Mouse (Mus musculus) heart, embryonic 10.5 days (tissue): Measurements from ENCODE around the gene Rhox3f. TPM values are rescaled to one million over a fixed set of nuclear protein-coding genes. Genes with fewer than 3 reads are reported as not detected.
"Not testable (repeated sequence)": the region's sequence is repeated elsewhere in the genome, so short reads cannot be mapped to it uniquely, and the experiment has no call there.

Source experiments
- DNase-seq: peaks from one replicate; pipeline ENCODE4 v3.0.0-alpha.2; 2017; ENCODE audit warnings: low spot score
- H3K27ac ChIP-seq: fragments of 300-500 bp; sonication (generic); 2 replicates; pipeline ENCODE4 v1.5.1; 2016; ENCODE audit warnings: mild to moderate bottlenecking
- H3K27me3 ChIP-seq: fragments of 300-500 bp; sonication (generic); 2 replicates; pipeline ENCODE4 v1.6.1; 2016; ENCODE audit warnings: mild to moderate bottlenecking; ENCODE audit not compliant: poor library complexity, insufficient read depth, severe bottlenecking
- H3K36me3 ChIP-seq: fragments of 300-500 bp; sonication (generic); 2 replicates; pipeline ENCODE4 v1.6.1; 2016; ENCODE audit warnings: mild to moderate bottlenecking, moderate library complexity
- H3K4me1 ChIP-seq: fragments of 300-500 bp; sonication (generic); 2 replicates; pipeline ENCODE4 v1.6.1; 2016; ENCODE audit warnings: mild to moderate bottlenecking
- H3K4me3 ChIP-seq: fragments of 300-500 bp; sonication (generic); 2 replicates; pipeline ENCODE4 v1.5.1; 2016; ENCODE audit warnings: mild to moderate bottlenecking, moderate library complexity
- H3K9me3 ChIP-seq: fragments of 300-500 bp; sonication (generic); 2 replicates; pipeline ENCODE4 v1.6.1; 2016; ENCODE audit warnings: mild to moderate bottlenecking, moderate library complexity
- WGBS: fragments of 180-500 bp; shearing (Covaris S2); methylation state at CpG from one replicate; pipeline ENCODE4 v1.1.7; 2016; 5-methylcytosine and 5-hydroxymethylcytosine counted together
- polyA plus RNA-seq: library from polyadenylated mRNA; unstranded; fragments of >200 nt; fragmentation: Nextera tagmentation; extraction: Ambion mirVana; gene quantifications from 2 replicates; pipeline ENCODE4 v1.2.1, GENCODE M21; 2016

The Rhox3f gene
- polyA plus RNA-seq: not detected in 2 replicates

DNA sequence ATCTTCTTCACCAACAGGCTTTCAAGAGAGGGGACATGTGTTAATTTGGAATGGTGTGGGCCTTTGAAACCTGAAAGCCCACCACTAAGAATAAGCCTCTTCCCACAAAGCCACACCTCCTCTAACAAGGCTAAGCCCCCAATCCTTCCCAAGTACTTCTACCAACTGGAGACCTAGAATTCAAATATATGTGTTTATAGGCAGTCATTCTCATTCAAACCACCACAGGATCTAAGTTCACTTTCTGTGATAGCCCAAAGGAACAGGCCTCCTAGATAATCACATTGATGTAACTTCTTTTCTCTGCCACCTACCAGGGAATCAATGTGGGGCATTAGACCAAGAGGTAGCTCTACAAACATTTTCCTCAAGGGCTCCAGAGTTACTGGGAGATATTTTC lies at the start of gene Rhox3f:
Rhox3f (plus strand) TSS at position 301 of the 400 bp plus-strand sequence.
- not testable (repeated sequence) for H3K27ac ChIP-seq, DNase-seq, H3K4me1 ChIP-seq, H3K9me3 ChIP-seq, H3K27me3 ChIP-seq, H3K4me3 ChIP-seq, H3K36me3 ChIP-seq

DNA sequence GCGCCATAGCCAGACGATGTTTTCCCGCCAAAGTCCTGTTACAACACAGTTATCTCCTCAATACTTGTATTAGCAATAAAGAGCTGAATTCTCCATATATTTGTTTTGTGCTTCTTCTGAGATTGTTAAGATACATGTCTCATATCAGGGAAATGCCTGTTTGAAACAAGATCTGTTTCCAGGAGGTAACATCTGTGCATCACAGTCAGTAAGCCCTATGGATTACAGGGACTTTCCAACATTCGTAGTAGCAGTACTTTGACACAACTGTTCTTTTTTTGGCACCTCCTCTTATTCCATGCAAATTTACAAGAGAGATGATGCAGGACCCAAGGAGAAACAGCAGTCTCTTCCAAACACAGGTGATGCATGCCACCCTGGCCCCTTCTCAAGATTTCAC lies 39.1 kb upstream of the Rhox3f start, which contains the start of gene Rhox3e:
Rhox3e (plus strand) TSS at position 301 of the 400 bp plus-strand sequence.
- not testable (repeated sequence) for H3K9me3 ChIP-seq, DNase-seq, H3K4me3 ChIP-seq, H3K4me1 ChIP-seq, H3K27ac ChIP-seq, H3K27me3 ChIP-seq, H3K36me3 ChIP-seq
- WGBS: 60% methylated on average over 1 of the region's 4 CpGs

DNA sequence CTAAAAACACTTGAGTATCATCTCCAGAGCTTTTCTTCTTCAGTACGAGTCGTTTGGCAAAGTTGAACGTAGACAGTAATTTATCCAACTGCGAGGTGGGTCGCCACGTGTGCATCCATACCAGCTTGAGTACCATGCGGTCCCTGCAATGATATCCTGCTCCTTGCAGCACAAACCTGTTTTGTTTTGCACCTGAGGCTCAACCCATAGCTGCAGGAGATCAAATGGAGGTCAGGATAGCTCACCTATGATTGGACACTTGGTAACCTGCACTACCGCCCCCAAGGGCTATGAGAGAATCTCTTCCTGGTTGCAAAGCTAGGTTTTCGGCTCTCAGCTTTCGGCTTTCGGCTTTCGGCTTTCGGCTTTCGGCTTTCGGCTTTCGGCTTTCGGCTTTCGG lies 23.7 kb upstream of the Rhox3f start, which contains the start of gene Rhox4e:
Rhox4e (plus strand) TSS at position 301 of the 400 bp plus-strand sequence.
- not testable (repeated sequence) for H3K4me3 ChIP-seq, H3K36me3 ChIP-seq, H3K27ac ChIP-seq, DNase-seq, H3K4me1 ChIP-seq, H3K27me3 ChIP-seq, H3K9me3 ChIP-seq
- 84% methylated on average over 10 of the region's 18 CpGs for WGBS

DNA sequence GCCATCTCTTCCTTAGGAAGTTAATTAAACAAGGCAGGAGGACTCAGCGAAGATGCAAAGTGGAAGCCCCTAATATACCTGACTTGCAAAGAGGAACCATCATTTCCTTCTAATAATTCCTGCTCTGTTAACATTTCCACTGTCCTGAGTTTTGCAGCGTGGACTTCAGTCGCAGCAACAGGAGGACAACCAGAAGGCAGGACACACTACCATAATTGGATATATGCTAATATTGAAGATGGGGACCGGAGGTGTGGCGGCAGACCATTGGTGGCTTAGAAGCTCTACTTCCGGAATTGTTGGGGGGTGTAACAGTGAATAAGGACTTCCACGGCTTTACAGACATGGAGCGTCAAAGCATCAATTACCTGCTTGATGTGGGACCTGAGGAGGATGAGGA lies 9.7 kb upstream of the Rhox3f start, which contains the start of gene Rhox2f:
Rhox2f (plus strand) TSS at position 301 of the 400 bp plus-strand sequence.
- H3K36me3 ChIP-seq, H3K9me3 ChIP-seq, H3K4me3 ChIP-seq, H3K4me1 ChIP-seq, DNase-seq, H3K27me3 ChIP-seq, H3K27ac ChIP-seq: not testable (repeated sequence)
- WGBS: 87% methylated on average over 8 of the region's 8 CpGs

DNA sequence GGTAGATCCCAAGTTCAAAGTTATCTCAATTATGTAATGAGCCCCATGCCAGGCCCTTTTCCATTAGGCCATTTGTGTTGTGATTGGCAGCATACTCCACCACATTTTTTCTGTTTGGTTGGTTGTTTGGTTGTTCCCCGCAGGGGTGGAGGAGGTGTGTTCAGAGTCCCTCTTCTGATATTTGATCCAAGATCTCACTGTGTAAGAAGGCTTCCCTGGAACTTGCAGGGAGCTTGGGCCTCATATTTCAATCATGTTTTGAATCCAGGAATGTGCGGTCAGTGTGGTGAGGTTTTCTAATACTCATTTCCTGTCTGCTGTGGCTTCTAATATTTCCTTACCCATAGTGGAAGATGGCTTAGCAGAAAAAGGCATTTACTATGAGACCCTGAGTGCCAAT lies 8.2 kb upstream of the Rhox3f start:
- not testable (repeated sequence) for H3K4me1 ChIP-seq, H3K9me3 ChIP-seq, DNase-seq, H3K27ac ChIP-seq, H3K27me3 ChIP-seq, H3K36me3 ChIP-seq, H3K4me3 ChIP-seq
- 59% methylated on average over 2 of the region's 2 CpGs for WGBS

DNA sequence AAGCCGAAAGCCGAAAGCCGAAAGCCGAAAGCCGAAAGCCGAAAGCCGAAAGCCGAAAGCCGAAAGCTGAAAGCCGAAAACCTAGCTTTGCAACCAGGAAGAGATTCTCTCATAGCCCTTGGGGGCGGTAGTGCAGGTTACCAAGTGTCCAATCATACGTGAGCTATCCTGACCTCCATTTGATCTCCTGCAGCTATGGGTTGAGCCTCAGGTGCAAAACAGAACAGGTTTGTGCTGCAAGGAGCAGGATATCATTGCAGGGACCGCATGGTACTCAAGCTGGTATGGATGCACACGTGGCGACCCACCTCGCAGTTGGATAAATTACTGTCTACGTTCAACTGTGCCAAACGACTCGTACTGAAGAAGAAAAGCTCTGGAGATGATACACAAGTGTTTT lies 26.8 kb downstream of the Rhox3f start, which contains the start of gene Rhox4f:
Rhox4f (minus strand) TSS at position 101 of the 400 bp plus-strand sequence.
- H3K27me3 ChIP-seq, H3K4me1 ChIP-seq, H3K36me3 ChIP-seq, DNase-seq, H3K27ac ChIP-seq, H3K9me3 ChIP-seq, H3K4me3 ChIP-seq: not testable (repeated sequence)
- WGBS: 94% methylated on average over 16 of the region's 19 CpGs

DNA sequence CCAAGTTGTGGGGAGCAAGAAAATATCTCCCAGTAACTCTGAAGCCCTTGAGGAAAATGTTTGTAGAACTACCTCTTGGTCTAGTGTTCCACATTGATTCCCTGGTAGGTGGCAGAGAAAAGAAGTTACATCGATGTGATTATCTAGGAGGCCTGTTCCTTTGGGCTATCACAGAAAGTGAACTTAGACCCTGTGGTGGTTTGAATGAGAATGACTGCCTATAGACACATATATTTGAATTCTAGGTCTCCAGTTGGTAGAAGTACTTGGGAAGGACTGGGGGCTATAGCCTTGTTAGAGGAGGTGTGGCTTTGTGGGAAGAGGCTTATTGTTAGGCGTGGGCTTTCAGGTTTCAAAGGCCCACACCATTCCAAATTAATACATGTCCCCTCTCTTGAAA lies 47.7 kb downstream of the Rhox3f start, which contains the start of gene Rhox3g:
Rhox3g (minus strand) TSS at position 101 of the 400 bp plus-strand sequence.
- not testable (repeated sequence) for H3K9me3 ChIP-seq, H3K27ac ChIP-seq, H3K36me3 ChIP-seq, H3K4me3 ChIP-seq, DNase-seq, H3K27me3 ChIP-seq, H3K4me1 ChIP-seq
- WGBS: 87% methylated on average over 2 of the region's 2 CpGs

Other genes starting within 250 kb of the Rhox3f start
- gene Rhox3a2, start 201.0 kb upstream of the Rhox3f start, polyA plus RNA-seq: not detected in 2 replicates
- 0.75 TPM in 1 of 2 replicates, not detected in the other for gene Rhox4a2, start 190.1 kb upstream of the Rhox3f start, polyA plus RNA-seq
- gene Rhox2b, start 168.9 kb upstream of the Rhox3f start, polyA plus RNA-seq: not detected in 2 replicates
- 0.42 and 0.63 TPM in 2 replicates for gene Rhox4b, start 148.5 kb upstream of the Rhox3f start, polyA plus RNA-seq
- gene Rhox2c, start 127.3 kb upstream of the Rhox3f start, polyA plus RNA-seq: not detected in 2 replicates
- gene Rhox3c, start 122.4 kb upstream of the Rhox3f start, polyA plus RNA-seq: not detected in 2 replicates
- not detected in 2 replicates for gene Rhox4c, start 100.7 kb upstream of the Rhox3f start, polyA plus RNA-seq
- not detected in 2 replicates for gene Rhox2d, start 87.6 kb upstream of the Rhox3f start, polyA plus RNA-seq
- 0.10 TPM in 1 of 2 replicates, not detected in the other for gene Rhox4d, start 66.6 kb upstream of the Rhox3f start, polyA plus RNA-seq
- not detected in 2 replicates for gene Rhox2e, start 50.5 kb upstream of the Rhox3f start, polyA plus RNA-seq
- gene Rhox3e, start 39.0 kb upstream of the Rhox3f start, polyA plus RNA-seq: not detected in 2 replicates
- 0.60 TPM in 1 of 2 replicates, not detected in the other for gene Rhox4e, start 23.6 kb upstream of the Rhox3f start, polyA plus RNA-seq
- gene Rhox2f, start 9.6 kb upstream of the Rhox3f start, polyA plus RNA-seq: not detected in 2 replicates
- gene Rhox4f, start 26.7 kb downstream of the Rhox3f start, polyA plus RNA-seq: not detected in 2 replicates
- not detected in 2 replicates for gene Rhox3g, start 47.6 kb downstream of the Rhox3f start, polyA plus RNA-seq
- not detected in 2 replicates for gene Rhox2g, start 62.5 kb downstream of the Rhox3f start, polyA plus RNA-seq
- gene Rhox4g, start 70.3 kb downstream of the Rhox3f start, polyA plus RNA-seq: not detected in 2 replicates
- not detected in 2 replicates for gene Rhox3h, start 87.8 kb downstream of the Rhox3f start, polyA plus RNA-seq
- not detected in 2 replicates for gene Rhox2h, start 92.3 kb downstream of the Rhox3f start, polyA plus RNA-seq
- 14.2 and 15.1 TPM in 2 replicates for gene Rhox5, start 223.8 kb downstream of the Rhox3f start, polyA plus RNA-seq
- not detected in 2 replicates for gene Rhox6, start 245.9 kb downstream of the Rhox3f start, polyA plus RNA-seq